Mouse (Mus musculus): ENCODE data around the gene Galnt18. TPM values are rescaled to one million over a fixed set of nuclear protein-coding genes. Genes with fewer than 3 reads are reported as not detected.

Galnt18 gene
- polyA plus RNA-seq, 1 experiment from 2014 or later = 8.5 TPM

GRCm38 (mm10) chr7:111699446-111699845 is 80.3 kb downstream of the Galnt18 start:
- no peak for DNase-seq (ENCODE audit: low spot score)
- Histone ChIP-seq H3K9me3 (no peaks in the 10 kb centered on the region), H3K4me1 (replicated peaks) (peaks cover 12% of the 10 kb centered on the region), H3K4me3 (no peak overlapping the region), H3K27ac (no peak overlapping the region), H3K36me3 (no peaks in the 10 kb centered on the region), H3K27me3 (ENCODE audit: insufficient read depth, poor library complexity, severe bottlenecking) (no peaks in the 10 kb centered on the region)
- WGBS = 67% methylated on average over 3 of the region's 3 CpGs

GRCm38 (mm10) chr7:111696226-111696625 is 83.6 kb downstream of the Galnt18 start:
- no peak overlapping the region for H3K4me3 ChIP-seq
- H3K4me1 ChIP-seq (replicated peaks) = peaks cover 32% of the 10 kb centered on the region
- DNase-seq (ENCODE audit: low spot score) = no peak
- H3K27me3 ChIP-seq (ENCODE audit: insufficient read depth, poor library complexity, severe bottlenecking) = no peaks in the 10 kb centered on the region
- H3K27ac ChIP-seq = no peak overlapping the region
- H3K9me3 ChIP-seq = no peaks in the 10 kb centered on the region
- H3K36me3 ChIP-seq = no peaks in the 10 kb centered on the region

- peaks cover 22% of the 10 kb centered on the region for H3K4me1 ChIP-seq (replicated peaks)
- H3K27ac ChIP-seq = no peak overlapping the region
- H3K9me3 ChIP-seq = no peaks in the 10 kb centered on the region
- 88% methylated on average over 6 of the region's 6 CpGs for WGBS
- no peaks in the 10 kb centered on the region for H3K36me3 ChIP-seq
- H3K4me3 ChIP-seq = no peak overlapping the region
- H3K27me3 ChIP-seq (ENCODE audit: insufficient read depth, poor library complexity, severe bottlenecking) = no peaks in the 10 kb centered on the region
- no peak for DNase-seq (ENCODE audit: low spot score)
Measured at GRCm38 (mm10) chr7:111694312-111694711, 85.5 kb downstream of the Galnt18 start.

- peak overlapping the region; percentile 84 for H3K27ac ChIP-seq
- H3K4me1 ChIP-seq (replicated peaks) = peaks cover 21% of the 10 kb centered on the region
- 74% methylated on average over 9 of the region's 9 CpGs for WGBS
- H3K9me3 ChIP-seq = no peaks in the 10 kb centered on the region
- H3K36me3 ChIP-seq = no peaks in the 10 kb centered on the region
- no peak overlapping the region for H3K4me3 ChIP-seq
- peak; percentile 47 for DNase-seq (ENCODE audit: low spot score)
- no peaks in the 10 kb centered on the region for H3K27me3 ChIP-seq (ENCODE audit: insufficient read depth, poor library complexity, severe bottlenecking)
Measured at GRCm38 (mm10) chr7:111692641-111693261, 87.0 kb downstream of the Galnt18 start.

GRCm38 (mm10) chr7:111680108-111680507 is 99.7 kb downstream of the Galnt18 start:
- 92% methylated on average over 3 of the region's 3 CpGs for WGBS
- DNase-seq (ENCODE audit: low spot score) = no peak
- Histone ChIP-seq H3K9me3 (no peaks in the 10 kb centered on the region), H3K36me3 (no peaks in the 10 kb centered on the region), H3K27me3 (ENCODE audit: insufficient read depth, poor library complexity, severe bottlenecking) (no peaks in the 10 kb centered on the region), H3K27ac (no peak overlapping the region), H3K4me3 (no peak overlapping the region), H3K4me1 (replicated peaks) (no peaks in the 10 kb centered on the region; the same call in 1 of the 2 replicates)

GRCm38 (mm10) chr7:111676483-111676882 is 103.3 kb downstream of the Galnt18 start:
- 79% methylated on average over 3 of the region's 3 CpGs for WGBS
- Histone ChIP-seq H3K36me3 (no peaks in the 10 kb centered on the region), H3K4me1 (replicated peaks) (no peaks in the 10 kb centered on the region; the same call in 1 of the 2 replicates), H3K9me3 (no peaks in the 10 kb centered on the region), H3K4me3 (no peak overlapping the region), H3K27me3 (ENCODE audit: insufficient read depth, poor library complexity, severe bottlenecking) (no peaks in the 10 kb centered on the region), H3K27ac (no peak overlapping the region)
- DNase-seq (ENCODE audit: low spot score) = no peak

GRCm38 (mm10) chr7:111672467-111672866 is 107.3 kb downstream of the Galnt18 start:
- WGBS = 78% methylated on average over 4 of the region's 4 CpGs

GRCm38 (mm10) chr7:111663139-111664073 is 116.4 kb downstream of the Galnt18 start:
- H3K9me3 ChIP-seq = no peaks in the 10 kb centered on the region
- no peak for DNase-seq (ENCODE audit: low spot score)
- 66% methylated on average over 14 of the region's 14 CpGs for WGBS
- no peak overlapping the region for H3K4me3 ChIP-seq
- no peaks in the 10 kb centered on the region for H3K36me3 ChIP-seq
- no peaks in the 10 kb centered on the region for H3K27me3 ChIP-seq (ENCODE audit: insufficient read depth, poor library complexity, severe bottlenecking)
- peak overlapping the region; percentile 53; the same call in 1 of the 2 replicates for H3K27ac ChIP-seq
- H3K4me1 ChIP-seq (replicated peaks) = peaks cover 15% of the 10 kb centered on the region; the same call in 1 of the 2 replicates

More at GRCm38 (mm10) chr7:111672467-111672866, 107.3 kb downstream of the Galnt18 start:
- no peak for DNase-seq (ENCODE audit: low spot score)
- no peaks in the 10 kb centered on the region for H3K9me3 ChIP-seq
- H3K36me3 ChIP-seq = no peaks in the 10 kb centered on the region
- H3K4me3 ChIP-seq = no peak overlapping the region
- no peaks in the 10 kb centered on the region for H3K27me3 ChIP-seq (ENCODE audit: insufficient read depth, poor library complexity, severe bottlenecking)
- H3K4me1 ChIP-seq (replicated peaks) = no peaks in the 10 kb centered on the region; the same call in 1 of the 2 replicates
- H3K27ac ChIP-seq = no peak overlapping the region

- Histone ChIP-seq H3K4me3 (no peak overlapping the region), H3K27ac (no peak overlapping the region), H3K27me3 (ENCODE audit: insufficient read depth, poor library complexity, severe bottlenecking) (no peaks in the 10 kb centered on the region), H3K9me3 (no peaks in the 10 kb centered on the region), H3K36me3 (no peaks in the 10 kb centered on the region), H3K4me1 (replicated peaks) (peaks cover 8% of the 10 kb centered on the region; the same call in 1 of the 2 replicates)
- no peak for DNase-seq (ENCODE audit: low spot score)
- 89% methylated on average over 4 of the region's 4 CpGs for WGBS
Measured at GRCm38 (mm10) chr7:111658579-111658978, 121.2 kb downstream of the Galnt18 start.

GRCm38 (mm10) chr7:111655002-111655401 is 124.8 kb downstream of the Galnt18 start:
- Histone ChIP-seq H3K27me3 (ENCODE audit: insufficient read depth, poor library complexity, severe bottlenecking) (no peaks in the 10 kb centered on the region), H3K4me1 (replicated peaks) (no peaks in the 10 kb centered on the region), H3K36me3 (no peaks in the 10 kb centered on the region), H3K4me3 (no peak overlapping the region), H3K9me3 (no peaks in the 10 kb centered on the region), H3K27ac (no peak overlapping the region)
- WGBS = 92% methylated on average over 8 of the region's 8 CpGs
- DNase-seq (ENCODE audit: low spot score) = no peak

GRCm38 (mm10) chr7:111654526-111654925 is 125.3 kb downstream of the Galnt18 start:
- Histone ChIP-seq H3K36me3 (no peaks in the 10 kb centered on the region), H3K4me1 (replicated peaks) (no peaks in the 10 kb centered on the region), H3K27ac (no peak overlapping the region), H3K9me3 (no peaks in the 10 kb centered on the region), H3K27me3 (ENCODE audit: insufficient read depth, poor library complexity, severe bottlenecking) (no peaks in the 10 kb centered on the region), H3K4me3 (no peak overlapping the region)
- DNase-seq (ENCODE audit: low spot score) = no peak

GRCm38 (mm10) chr7:111644362-111644761 is 135.4 kb downstream of the Galnt18 start:
- Histone ChIP-seq H3K27ac (no peak overlapping the region), H3K36me3 (no peaks in the 10 kb centered on the region), H3K4me3 (no peak overlapping the region), H3K9me3 (no peaks in the 10 kb centered on the region), H3K27me3 (ENCODE audit: insufficient read depth, poor library complexity, severe bottlenecking) (no peaks in the 10 kb centered on the region), H3K4me1 (replicated peaks) (no peaks in the 10 kb centered on the region)
- DNase-seq (ENCODE audit: low spot score) = no peak

GRCm38 (mm10) chr7:111638899-111639298 is 140.9 kb downstream of the Galnt18 start:
- Histone ChIP-seq H3K4me3 (no peak overlapping the region), H3K27ac (no peak overlapping the region), H3K27me3 (ENCODE audit: insufficient read depth, poor library complexity, severe bottlenecking) (no peaks in the 10 kb centered on the region), H3K36me3 (no peaks in the 10 kb centered on the region), H3K4me1 (replicated peaks) (peaks cover 6% of the 10 kb centered on the region; the same call in 1 of the 2 replicates), H3K9me3 (no peaks in the 10 kb centered on the region)
- 83% methylated on average over 2 of the region's 2 CpGs for WGBS
- no peak for DNase-seq (ENCODE audit: low spot score)
